Mouse (Mus musculus): ENCODE measurements at regions not wholly inside any gene's neighbourhood (a gene's known extent, or its start where the extent isn't known, plus 50 kb on each side); places are given as distances from the start of the nearest gene placed in this dataset.

DNA sequence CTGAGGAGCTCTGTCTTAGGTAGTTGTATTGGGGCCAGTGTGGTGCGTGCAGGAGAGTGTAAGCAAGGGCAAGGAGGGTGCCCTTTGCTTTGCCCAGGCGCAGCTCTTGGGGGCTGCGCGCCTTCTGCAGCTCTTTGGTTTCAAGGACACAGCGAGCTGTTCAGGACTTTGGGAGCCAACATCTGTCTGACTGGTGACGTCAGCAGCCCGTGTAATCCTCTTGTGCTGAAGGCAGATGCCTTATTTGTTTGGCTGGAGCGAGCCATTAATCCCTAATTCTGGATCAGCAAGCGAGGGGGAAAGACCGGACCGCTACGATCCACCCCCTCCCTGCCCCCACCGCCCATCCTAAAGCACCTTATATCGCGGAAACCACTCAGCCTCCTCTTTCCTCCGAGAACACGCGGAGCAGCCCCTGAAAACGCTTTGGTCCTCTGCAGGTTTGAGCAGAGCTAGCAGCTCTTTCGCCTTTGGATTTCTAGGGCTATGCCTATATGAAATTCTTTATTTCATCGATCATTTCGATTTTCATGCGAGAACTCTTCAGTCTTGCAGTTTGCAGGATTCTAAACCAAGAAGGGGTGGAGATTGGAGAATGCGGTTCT, 154.5 kb upstream of the Cypt12 start:
- ATAC-seq (replicated peaks in 1 of 2; ENCODE audit: insufficient read depth in 1 of 2, low FRiP score in 2 of 2, low TSS enrichment in 1 of 2, low read depth in 1 of 2, poor library complexity in 2 of 2, severe bottlenecking in 2 of 2), result 0 out of 4 replicates have a peak, but pooled peaks of 1 of the 2 experiments have one; percentile 7

DNA sequence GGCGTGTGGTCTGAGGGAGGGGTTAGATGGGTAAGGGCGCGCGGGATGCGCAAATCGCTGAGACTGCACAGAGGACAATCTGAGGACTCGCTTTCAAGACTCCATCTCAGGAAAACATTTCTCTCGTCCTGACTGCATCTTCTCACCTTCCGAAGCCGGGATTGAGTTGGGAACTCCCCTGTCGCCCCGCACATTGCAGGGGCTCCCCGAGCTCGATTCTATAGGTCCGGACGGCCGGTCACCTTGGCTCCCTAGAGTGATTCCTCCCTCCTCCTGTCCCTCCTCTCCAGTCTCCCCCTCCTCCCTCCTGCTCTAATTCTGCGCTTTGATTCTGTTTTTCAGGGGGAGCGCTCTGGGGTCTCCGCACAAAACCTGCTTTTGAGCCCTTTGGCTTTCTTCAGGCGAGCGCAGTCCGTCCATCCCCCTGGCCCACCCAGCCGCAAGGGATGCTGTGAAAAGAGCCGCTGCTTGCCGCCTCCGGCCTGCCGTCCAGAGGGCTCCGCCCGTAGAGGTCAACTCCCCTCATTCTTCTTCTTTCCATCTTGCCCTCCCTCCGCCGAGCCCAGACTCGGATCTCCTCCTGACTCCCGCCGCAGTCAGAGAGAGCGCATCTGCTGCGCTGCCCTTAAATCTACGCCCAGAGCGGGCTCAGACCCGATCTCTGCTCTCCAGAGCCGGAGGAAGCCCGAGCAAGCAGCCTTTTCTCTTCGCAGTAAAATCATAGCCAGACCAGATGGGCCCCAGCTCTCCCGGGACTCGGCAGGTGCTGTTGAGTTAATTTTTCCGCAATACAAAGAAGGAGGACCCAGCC, 153.8 kb upstream of the Cypt12 start:
- no peak for ATAC-seq (replicated peaks in 1 of 2; ENCODE audit: insufficient read depth in 1 of 2, low FRiP score in 2 of 2, low TSS enrichment in 1 of 2, low read depth in 1 of 2, poor library complexity in 2 of 2, severe bottlenecking in 2 of 2)

DNA sequence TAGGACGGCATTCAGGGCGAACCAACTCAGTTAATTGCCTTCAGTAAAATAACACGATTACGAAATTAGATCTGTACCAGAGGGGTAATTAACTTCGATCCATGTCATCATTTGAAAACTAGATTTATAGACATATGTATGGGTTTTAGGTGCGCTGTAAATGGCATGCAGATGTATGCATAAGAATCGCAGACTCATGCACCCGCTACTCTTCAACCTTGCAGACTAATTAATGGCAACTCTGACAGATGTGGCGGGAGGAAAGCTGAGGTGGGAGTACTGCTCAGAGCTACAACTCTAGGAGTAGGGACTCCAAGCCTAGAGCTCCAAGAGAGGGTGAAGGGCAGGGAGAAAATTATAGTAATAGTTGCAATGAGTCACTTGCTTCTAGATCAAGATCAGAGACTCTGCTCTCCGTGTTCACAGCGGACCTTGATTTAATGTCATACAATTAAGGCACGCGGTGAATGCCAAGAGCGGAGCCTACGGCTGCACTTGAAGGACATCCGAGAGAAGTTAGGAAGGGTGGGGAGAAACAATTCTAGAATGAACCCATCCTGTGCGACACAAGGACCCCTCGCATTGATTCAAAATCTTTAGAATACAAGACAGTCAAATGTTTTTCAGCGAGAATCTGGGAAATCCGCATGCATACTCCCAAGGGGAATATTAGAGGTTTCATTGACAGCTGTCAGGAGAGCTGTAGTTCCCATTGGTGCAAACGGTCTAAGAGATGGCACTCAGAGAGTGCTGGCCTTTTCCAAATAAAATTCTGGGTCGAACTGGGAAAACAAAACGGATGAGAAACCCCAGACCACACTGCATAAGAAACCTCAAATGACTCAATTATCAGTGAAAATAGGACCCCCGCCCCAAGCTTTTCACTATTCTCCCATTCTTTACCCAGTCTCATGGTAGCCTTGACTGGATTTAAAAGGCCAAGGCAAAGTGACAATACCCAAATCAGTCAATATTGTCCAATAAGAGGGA, 152.6 kb upstream of the Cypt12 start:
- no peak for ATAC-seq (replicated peaks in 1 of 2; ENCODE audit: insufficient read depth in 1 of 2, low FRiP score in 2 of 2, low TSS enrichment in 1 of 2, low read depth in 1 of 2, poor library complexity in 2 of 2, severe bottlenecking in 2 of 2)

DNA sequence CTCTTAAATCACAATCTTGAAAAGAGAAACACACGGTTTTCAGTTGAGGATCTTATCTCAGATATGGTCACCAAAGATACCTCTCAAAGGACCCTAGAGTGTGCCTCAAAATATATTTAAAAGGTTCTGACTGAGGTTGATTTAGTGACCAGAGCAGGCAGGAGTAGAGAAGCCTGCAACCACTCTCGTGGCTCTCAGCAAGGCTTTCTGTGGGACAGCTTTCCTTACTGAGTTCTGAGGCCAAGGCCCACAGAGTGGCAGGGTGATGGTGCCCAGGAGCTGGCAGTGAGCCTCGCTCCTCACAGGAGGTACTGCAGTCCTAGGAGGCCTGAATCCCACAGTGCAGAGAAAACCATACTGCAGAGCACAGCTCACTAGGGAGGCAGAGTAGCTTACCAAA, 151.4 kb upstream of the Cypt12 start:
- ATAC-seq (replicated peaks in 1 of 2; ENCODE audit: insufficient read depth in 1 of 2, low FRiP score in 2 of 2, low TSS enrichment in 1 of 2, low read depth in 1 of 2, poor library complexity in 2 of 2, severe bottlenecking in 2 of 2), result no peak

DNA sequence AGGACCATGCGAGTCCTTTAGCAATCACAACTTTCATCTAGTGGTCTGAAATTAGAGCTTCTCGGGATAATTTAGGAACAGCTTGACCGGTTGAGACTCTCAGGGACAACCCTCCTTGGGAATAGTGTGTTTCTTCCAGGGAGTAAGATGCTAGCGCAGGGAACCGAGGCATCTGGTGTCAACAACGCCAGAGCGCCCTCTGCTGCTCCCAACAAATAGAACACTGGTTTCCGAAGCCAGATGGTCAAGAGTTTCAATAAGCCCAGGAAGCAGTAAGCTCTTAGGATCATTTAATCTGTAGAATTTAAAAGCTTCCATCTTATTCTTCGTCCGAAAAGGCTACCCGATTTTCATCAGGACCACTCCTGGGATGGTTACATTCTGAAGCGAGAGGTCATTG, 149.8 kb upstream of the Cypt12 start:
- peak in 1 of 2 experiments; percentile 51; a peak in 1 of 4 replicates for ATAC-seq (replicated peaks in 1 of 2; ENCODE audit: insufficient read depth in 1 of 2, low FRiP score in 2 of 2, low TSS enrichment in 1 of 2, low read depth in 1 of 2, poor library complexity in 2 of 2, severe bottlenecking in 2 of 2)

DNA sequence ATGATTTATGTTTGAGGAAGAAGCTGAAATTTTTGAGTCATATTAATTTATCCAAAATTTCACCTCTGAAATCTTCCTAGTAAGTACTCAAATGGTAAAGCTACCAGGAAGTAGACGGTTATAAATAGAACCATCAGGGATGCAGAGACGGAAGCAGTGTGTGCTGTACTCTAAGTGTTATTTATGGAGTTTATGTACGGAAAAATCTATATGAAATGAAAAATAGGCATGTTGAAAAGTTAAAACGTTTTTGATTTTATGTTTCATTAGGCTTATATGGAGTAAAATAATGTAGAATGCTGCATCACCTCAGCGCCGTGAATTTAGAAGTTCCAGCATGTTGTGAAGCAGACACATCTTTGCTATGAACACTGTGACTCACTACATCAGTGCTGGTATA, 149.1 kb upstream of the Cypt12 start:
- ATAC-seq (replicated peaks in 1 of 2; ENCODE audit: insufficient read depth in 1 of 2, low FRiP score in 2 of 2, low TSS enrichment in 1 of 2, low read depth in 1 of 2, poor library complexity in 2 of 2, severe bottlenecking in 2 of 2), result no peak

DNA sequence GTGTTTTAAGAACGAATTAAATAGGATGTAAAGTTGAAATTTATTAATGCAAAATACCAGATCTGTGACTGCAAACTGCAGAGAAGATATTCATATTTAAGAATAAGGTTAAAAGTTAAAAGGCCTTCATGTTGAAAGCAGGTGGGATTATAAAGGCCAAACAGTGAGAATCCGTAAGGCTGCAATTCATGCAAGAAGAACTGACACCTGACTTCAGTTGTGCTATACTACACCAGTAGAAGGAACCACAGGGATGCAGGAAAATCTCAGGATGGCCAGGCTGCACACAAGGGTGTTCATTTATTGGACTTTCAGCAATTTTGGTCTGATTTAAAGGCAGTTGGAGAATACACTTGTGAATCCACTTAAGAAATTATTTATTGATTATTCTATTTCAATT, 147.4 kb upstream of the Cypt12 start:
- ATAC-seq (replicated peaks in 1 of 2; ENCODE audit: insufficient read depth in 1 of 2, low FRiP score in 2 of 2, low TSS enrichment in 1 of 2, low read depth in 1 of 2, poor library complexity in 2 of 2, severe bottlenecking in 2 of 2), result no peak

DNA sequence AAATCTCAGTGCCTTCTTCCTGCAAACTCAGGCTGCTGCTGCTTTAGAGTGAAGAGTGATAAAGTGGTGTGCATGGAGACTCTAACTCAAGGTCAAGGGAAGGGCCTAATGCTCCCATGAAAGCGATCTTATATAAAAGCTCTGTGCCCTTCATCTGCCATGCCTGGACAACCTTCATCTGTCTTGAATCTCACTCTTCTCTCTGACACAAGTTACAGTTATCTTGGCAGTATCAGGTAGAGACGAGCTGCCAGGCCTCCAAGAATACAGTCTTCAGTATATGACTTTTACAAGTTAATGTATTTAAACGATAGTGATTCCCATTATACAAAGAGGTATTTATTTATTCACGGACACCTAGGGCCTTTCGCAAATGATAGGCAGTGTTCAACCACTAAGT, 146.7 kb upstream of the Cypt12 start:
- no peak for ATAC-seq (replicated peaks in 1 of 2; ENCODE audit: insufficient read depth in 1 of 2, low FRiP score in 2 of 2, low TSS enrichment in 1 of 2, low read depth in 1 of 2, poor library complexity in 2 of 2, severe bottlenecking in 2 of 2)

DNA sequence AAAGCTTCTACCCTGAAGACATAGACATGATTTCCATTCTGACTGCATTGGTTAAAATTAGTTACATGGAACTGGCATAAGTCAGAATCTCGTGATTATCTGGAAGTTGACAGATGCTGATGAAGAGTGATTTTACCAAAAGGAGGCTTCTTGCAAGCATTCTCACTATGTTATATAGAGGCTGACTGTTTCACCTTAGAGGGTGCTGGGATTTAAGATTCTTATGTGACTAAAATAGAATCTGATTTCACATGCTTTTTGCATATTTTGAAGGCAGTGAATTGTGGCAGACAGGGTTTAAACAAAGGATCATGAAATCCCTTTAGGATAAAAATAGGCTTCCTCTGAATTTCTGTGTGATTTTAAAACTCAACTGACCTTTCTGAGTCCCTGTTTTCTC, 143.0 kb upstream of the Cypt12 start:
- ATAC-seq (replicated peaks in 1 of 2; ENCODE audit: insufficient read depth in 1 of 2, low FRiP score in 2 of 2, low TSS enrichment in 1 of 2, low read depth in 1 of 2, poor library complexity in 2 of 2, severe bottlenecking in 2 of 2), result no peak

DNA sequence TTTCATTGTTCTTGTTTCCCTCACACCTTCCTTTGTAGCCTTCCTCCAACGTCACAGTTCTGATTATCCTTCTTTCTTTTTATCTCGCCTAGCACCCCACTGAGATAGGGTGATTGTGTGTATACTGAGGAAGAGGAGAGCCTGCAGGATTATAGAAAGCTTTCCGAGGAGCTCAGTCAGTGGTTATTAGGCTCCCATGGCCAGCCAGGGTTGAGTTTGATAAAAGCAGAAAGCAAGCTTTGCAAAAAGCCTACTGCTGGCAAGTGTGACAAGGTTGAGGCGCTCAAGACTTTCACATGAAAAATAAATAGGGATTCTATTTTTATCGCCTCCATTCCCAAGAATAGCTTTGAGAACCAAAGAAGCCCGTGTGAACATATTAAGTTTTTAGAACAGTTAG, 136.9 kb upstream of the Cypt12 start:
- no peak for ATAC-seq (replicated peaks in 1 of 2; ENCODE audit: insufficient read depth in 1 of 2, low FRiP score in 2 of 2, low TSS enrichment in 1 of 2, low read depth in 1 of 2, poor library complexity in 2 of 2, severe bottlenecking in 2 of 2)

DNA sequence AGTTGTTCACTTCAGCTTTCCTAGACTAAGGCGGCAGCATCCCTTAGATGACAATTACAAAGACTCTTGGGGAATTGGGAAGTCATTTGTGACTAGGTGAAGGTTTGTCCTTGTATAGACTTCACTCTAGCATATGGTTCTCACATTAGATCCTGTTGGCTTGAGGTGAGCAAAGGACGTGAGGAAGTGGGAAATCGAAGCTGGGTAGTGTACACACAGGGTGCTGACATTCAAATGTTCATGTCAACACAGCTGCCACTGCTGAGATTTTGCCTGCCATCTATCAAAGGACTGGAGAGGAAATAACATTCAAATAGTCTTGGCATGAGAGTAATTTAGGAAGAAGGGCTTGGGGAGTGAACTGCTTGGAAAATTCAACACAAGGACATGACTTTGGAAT, 124.0 kb upstream of the Cypt12 start:
- no peak for ATAC-seq (replicated peaks in 1 of 2; ENCODE audit: insufficient read depth in 1 of 2, low FRiP score in 2 of 2, low TSS enrichment in 1 of 2, low read depth in 1 of 2, poor library complexity in 2 of 2, severe bottlenecking in 2 of 2)

DNA sequence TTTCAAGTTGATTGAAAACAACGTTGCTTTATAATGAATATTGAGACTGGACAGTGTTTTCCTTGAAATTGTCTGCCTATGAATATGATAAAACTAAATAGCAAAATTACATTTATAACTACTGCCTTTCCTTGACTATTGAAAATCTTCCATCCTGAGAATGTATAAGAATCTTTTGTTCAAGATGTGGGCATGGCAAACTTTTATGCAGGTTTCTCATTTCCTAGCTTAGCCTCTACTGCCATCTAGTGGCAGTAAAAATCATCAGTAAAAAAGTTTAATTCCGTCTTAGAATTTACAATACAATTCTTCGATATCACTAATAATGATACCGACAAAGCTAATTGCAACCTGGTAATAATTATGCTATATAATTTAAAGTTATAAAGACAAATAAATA, 123.5 kb upstream of the Cypt12 start:
- 0 out of 4 replicates have a peak, but pooled peaks of 1 of the 2 experiments have one; percentile 37 for ATAC-seq (replicated peaks in 1 of 2; ENCODE audit: insufficient read depth in 1 of 2, low FRiP score in 2 of 2, low TSS enrichment in 1 of 2, low read depth in 1 of 2, poor library complexity in 2 of 2, severe bottlenecking in 2 of 2)

DNA sequence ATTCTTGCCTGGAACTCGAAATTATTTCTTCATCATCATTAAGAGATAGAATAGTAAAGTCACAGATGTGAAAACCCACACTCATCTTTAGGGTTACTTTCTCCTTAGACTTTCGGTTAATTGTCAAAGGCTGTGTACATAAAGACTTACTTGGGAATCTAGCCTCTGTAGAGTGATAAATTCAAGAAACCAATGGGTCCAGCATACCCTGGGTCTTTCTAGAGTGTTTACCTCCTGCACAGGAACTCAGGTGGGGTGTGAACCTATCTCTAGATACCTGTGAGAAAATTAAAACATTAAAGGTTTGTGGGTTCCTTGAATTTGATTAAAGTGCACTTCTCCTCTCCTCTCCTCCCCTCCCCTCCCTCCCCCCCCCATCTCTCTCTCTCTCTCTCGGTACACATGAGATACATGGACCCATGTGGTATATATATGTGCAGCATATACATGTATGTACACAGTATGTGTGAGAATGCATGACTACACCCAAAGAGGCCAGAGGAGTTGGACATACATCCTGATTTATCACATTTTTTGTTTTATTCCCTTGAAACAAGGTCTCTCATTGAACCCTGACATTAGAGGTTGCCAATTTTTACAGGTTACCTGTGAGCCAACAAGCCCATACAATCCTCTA, 122.8 kb upstream of the Cypt12 start:
- 0 out of 4 replicates have a peak, but pooled peaks of 1 of the 2 experiments have one; percentile 7 for ATAC-seq (replicated peaks in 1 of 2; ENCODE audit: insufficient read depth in 1 of 2, low FRiP score in 2 of 2, low TSS enrichment in 1 of 2, low read depth in 1 of 2, poor library complexity in 2 of 2, severe bottlenecking in 2 of 2)

DNA sequence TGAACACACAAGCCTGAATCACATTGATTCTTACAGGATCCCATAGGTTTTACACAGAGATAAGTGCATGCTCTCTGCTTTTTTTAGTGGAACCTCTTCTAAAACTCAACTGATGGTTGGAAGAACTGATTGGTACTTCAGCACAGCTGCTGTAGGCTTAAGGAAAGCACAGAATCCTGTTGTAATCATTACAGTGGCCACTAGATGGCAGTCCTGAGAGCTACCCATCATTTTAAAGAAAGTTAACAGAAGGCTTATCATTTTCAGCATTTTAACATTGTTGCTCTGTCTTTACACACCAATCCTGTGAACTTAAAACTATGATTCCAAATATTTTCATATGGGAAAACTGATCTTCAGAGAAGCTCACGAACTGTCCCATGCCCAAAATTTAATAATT, 113.5 kb upstream of the Cypt12 start:
- ATAC-seq (replicated peaks in 1 of 2; ENCODE audit: insufficient read depth in 1 of 2, low FRiP score in 2 of 2, low TSS enrichment in 1 of 2, low read depth in 1 of 2, poor library complexity in 2 of 2, severe bottlenecking in 2 of 2), result peak in 1 of 2 experiments; percentile 58; a peak in 1 of 4 replicates

DNA sequence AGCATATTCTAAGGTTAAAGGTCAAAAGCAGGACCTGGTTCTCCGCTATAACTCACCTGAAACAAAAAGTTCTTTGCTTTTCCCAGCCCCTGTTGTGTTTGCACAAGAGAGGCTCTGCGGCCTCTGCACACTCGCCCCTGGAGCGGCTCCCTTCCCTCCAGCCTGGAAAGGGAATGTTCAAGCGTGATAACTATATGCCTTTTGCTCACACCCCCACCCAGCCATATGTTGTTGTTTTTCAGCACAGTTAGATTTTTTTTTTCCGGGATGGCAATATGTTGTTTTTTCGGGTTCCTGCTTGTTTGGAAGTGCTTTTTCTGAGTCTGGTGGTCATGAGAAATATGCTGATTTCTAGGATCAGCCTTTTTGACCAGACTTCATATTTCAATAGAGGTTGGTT, 100.6 kb upstream of the Cypt12 start:
- ATAC-seq (replicated peaks in 1 of 2; ENCODE audit: insufficient read depth in 1 of 2, low FRiP score in 2 of 2, low TSS enrichment in 1 of 2, low read depth in 1 of 2, poor library complexity in 2 of 2, severe bottlenecking in 2 of 2), result no peak

DNA sequence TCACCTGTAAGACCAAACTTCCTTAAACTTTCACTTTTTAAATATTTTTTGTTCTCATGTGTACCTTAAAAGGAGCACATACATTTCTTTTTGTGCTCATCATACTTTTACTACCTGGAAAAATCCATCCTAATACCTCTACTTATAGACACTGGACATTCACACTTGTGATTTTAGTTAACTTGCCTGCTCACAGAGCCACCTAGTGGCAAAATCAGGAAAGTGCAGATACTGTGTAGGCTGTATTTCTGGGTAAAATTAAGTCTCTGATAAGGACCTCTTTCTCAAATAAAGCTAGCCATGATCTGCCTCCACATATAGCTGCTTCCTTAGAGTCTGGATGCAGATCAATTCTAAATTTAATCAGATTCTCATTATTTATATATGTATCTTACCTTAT, 100.0 kb upstream of the Cypt12 start:
- ATAC-seq (replicated peaks in 1 of 2; ENCODE audit: insufficient read depth in 1 of 2, low FRiP score in 2 of 2, low TSS enrichment in 1 of 2, low read depth in 1 of 2, poor library complexity in 2 of 2, severe bottlenecking in 2 of 2), result peak in 1 of 2 experiments; percentile 46; a peak in 3 of 4 replicates

DNA sequence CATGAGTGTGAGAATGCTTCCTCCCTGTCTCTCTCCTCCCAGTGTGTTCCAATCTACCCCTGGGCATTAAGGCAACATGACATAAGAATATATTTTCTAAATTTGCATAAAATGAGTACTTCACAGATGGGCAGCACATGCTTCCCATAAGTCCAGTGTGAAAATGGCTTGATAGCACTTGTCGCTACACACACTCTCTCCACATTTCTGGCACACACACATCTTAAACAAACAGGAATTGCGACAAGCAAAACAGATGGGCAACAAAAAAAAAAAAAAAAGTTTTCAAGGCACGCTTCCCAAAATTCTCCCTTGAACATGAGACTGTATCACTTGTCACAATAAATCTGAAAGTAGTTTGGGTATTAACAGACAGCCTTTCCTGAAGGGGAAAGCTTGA, 85.8 kb upstream of the Cypt12 start:
- no peak for ATAC-seq (replicated peaks in 1 of 2; ENCODE audit: insufficient read depth in 1 of 2, low FRiP score in 2 of 2, low TSS enrichment in 1 of 2, low read depth in 1 of 2, poor library complexity in 2 of 2, severe bottlenecking in 2 of 2)

Data from hematopoietic stem cell, adult 5-6 weeks (primary cell).